Mouse (Mus musculus): ENCODE data around the gene Vmn2r83. TPM values are rescaled to one million over a fixed set of nuclear protein-coding genes. Genes with fewer than 3 reads are reported as not detected.
A peak's percentile ranks its signal among the peaks of the same experiment; 100 is the strongest.

The Vmn2r83 gene
- total and polyA plus RNA-seq, 3 experiments: not detected

- H3K4me3 ChIP-seq (ENCODE audit: control insufficient read depth in 1 of 2, insufficient read depth in 1 of 2, low read depth in 2 of 2, low read length in 2 of 2): no peak overlapping the region
- H3K9me3 ChIP-seq (replicated peaks; ENCODE audit: insufficient read depth, low read length): no peaks in the 10 kb centered on the region
- TF ChIP-seq RAD21 (IDR thresholded peaks at IDR 0.05; ENCODE audit: low read depth, low read length): peak; percentile 15
- TF ChIP-seq GATA1 (IDR thresholded peaks at IDR 0.05; ENCODE audit: low read depth, low read length): no peak
- TF ChIP-seq TBP (IDR thresholded peaks at IDR 0.05; ENCODE audit: low read depth, low read length): no peak
- TF ChIP-seq NELFE (IDR thresholded peaks at IDR 0.05; ENCODE audit: low read depth, low read length): no peak
- TF ChIP-seq GABPA (IDR thresholded peaks at IDR 0.05; ENCODE audit: low read depth, low read length): no peak
- TF ChIP-seq BHLHE40 (IDR thresholded peaks at IDR 0.05; ENCODE audit: borderline replicate concordance, low read depth, low read length): no peak
- TF ChIP-seq ETS1 (IDR thresholded peaks at IDR 0.05; ENCODE audit: low read depth, low read length): no peak
- TF ChIP-seq MXI1 (IDR thresholded peaks at IDR 0.05; ENCODE audit: low read depth, low read length): no peak
- TF ChIP-seq UBTF (IDR thresholded peaks at IDR 0.05; ENCODE audit: borderline replicate concordance, insufficient read depth, low read depth, low read length): no peak
- no peak for TF ChIP-seq POLR2A (IDR thresholded peaks at IDR 0.05; ENCODE audit: control insufficient read depth in 1 of 2, insufficient read depth in 1 of 2, low read depth in 1 of 2, low read length in 2 of 2, poor library complexity in 1 of 2)
- peak; percentile 21 to 55 (median 48); a peak in 5 of 6 replicates for TF ChIP-seq CTCF (IDR thresholded peaks at IDR 0.05 in 2 of 3, conservative IDR thresholded peaks at IDR 0.05 in 1 of 3; ENCODE audit: control insufficient read depth in 1 of 3, insufficient read depth in 1 of 3, low read depth in 2 of 3, low read length in 3 of 3, poor library complexity in 1 of 3, severe bottlenecking in 1 of 3)
- TF ChIP-seq SMC3 (IDR thresholded peaks at IDR 0.05; ENCODE audit: low read depth, low read length): peak; percentile 31
- no peak for TF ChIP-seq USF2 (IDR thresholded peaks at IDR 0.05; ENCODE audit: borderline replicate concordance in 1 of 2, insufficient read depth in 1 of 2, low read depth in 1 of 2, low read length in 2 of 2)
- H3K36me3 ChIP-seq (ENCODE audit: control insufficient read depth in 1 of 2, insufficient read depth in 2 of 2, low read length in 2 of 2): no peaks in the 10 kb centered on the region
- H3K27ac ChIP-seq (ENCODE audit: control insufficient read depth, low read depth, low read length): no peak overlapping the region
- peak; percentile 38 for DNase-seq (ENCODE audit: low read depth, low spot score)
- no peaks in the 10 kb centered on the region for H3K79me2 ChIP-seq (ENCODE audit: control insufficient read depth, insufficient read depth, low read length, poor library complexity)
- no peaks in the 10 kb centered on the region for H3K4me1 ChIP-seq (ENCODE audit: control insufficient read depth in 1 of 2, insufficient read depth in 2 of 2, low read length in 2 of 2)
- H3K9ac ChIP-seq (ENCODE audit: control insufficient read depth, low read depth, low read length, poor library complexity, severe bottlenecking): no peak overlapping the region
- no peaks in the 10 kb centered on the region for H3K27me3 ChIP-seq (ENCODE audit: control insufficient read depth in 1 of 2, insufficient read depth in 2 of 2, low read length in 2 of 2)
Observed at GRCm38 (mm10) chr10:79528081-79528480, 59.5 kb downstream of the Vmn2r83 start.

- no peaks in the 10 kb centered on the region; a peak in 1 of 4 replicates for H3K4me1 ChIP-seq (ENCODE audit: control insufficient read depth in 1 of 2, insufficient read depth in 2 of 2, low read length in 2 of 2)
- H3K27ac ChIP-seq (ENCODE audit: control insufficient read depth, low read depth, low read length): no peak overlapping the region
- DNase-seq (ENCODE audit: low read depth, low spot score): no peak
- TF ChIP-seq CHD2 (IDR thresholded peaks at IDR 0.05; ENCODE audit: low read length): no peak
- H3K27me3 ChIP-seq (ENCODE audit: control insufficient read depth in 1 of 2, insufficient read depth in 2 of 2, low read length in 2 of 2): no peaks in the 10 kb centered on the region
- H3K9me3 ChIP-seq (replicated peaks; ENCODE audit: insufficient read depth, low read length): no peaks in the 10 kb centered on the region
- H3K36me3 ChIP-seq (ENCODE audit: control insufficient read depth in 1 of 2, insufficient read depth in 2 of 2, low read length in 2 of 2): 0 out of 4 replicates have a peak, but pooled peaks cover 0 to 3% of the 10 kb centered on the region in 2 experiments
- H3K9ac ChIP-seq (ENCODE audit: control insufficient read depth, low read depth, low read length, poor library complexity, severe bottlenecking): no peak overlapping the region
- no peaks in the 10 kb centered on the region; the same call in 1 of the 2 replicates for H3K79me2 ChIP-seq (ENCODE audit: control insufficient read depth, insufficient read depth, low read length, poor library complexity)
- no peak overlapping the region for H3K4me3 ChIP-seq (ENCODE audit: control insufficient read depth in 1 of 2, insufficient read depth in 1 of 2, low read depth in 2 of 2, low read length in 2 of 2)
Observed at GRCm38 (mm10) chr10:79530241-79530640, 61.7 kb downstream of the Vmn2r83 start.

DNA sequence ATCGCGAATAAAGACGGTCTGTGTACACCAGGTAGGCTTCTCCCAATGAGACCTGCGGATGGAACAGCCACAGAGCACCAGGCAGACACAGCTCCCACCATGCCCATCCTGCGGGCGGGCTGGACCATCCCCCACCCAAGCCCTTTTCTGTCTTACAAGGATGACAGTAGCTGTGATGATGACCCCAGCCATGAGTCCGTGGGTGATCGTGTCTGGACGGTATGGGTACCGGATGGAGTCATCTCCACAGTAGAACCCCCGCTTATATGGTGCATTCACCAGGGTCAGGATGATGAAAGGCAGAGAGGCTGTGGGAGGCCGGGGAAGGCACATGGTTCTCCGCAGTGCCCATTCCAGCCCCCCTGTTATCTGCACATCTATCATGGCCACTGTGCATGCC, 62.2 kb downstream of the Vmn2r83 start:
- Histone ChIP-seq H3K4me3 (ENCODE audit: control insufficient read depth in 1 of 2, insufficient read depth in 1 of 2, low read depth in 2 of 2, low read length in 2 of 2) (no peak overlapping the region), H3K9me3 (replicated peaks; ENCODE audit: insufficient read depth, low read length) (no peaks in the 10 kb centered on the region), H3K9ac (ENCODE audit: control insufficient read depth, low read depth, low read length, poor library complexity, severe bottlenecking) (no peak overlapping the region), H3K4me1 (ENCODE audit: control insufficient read depth in 1 of 2, insufficient read depth in 2 of 2, low read length in 2 of 2) (no peaks in the 10 kb centered on the region; a peak in 1 of 4 replicates), H3K36me3 (ENCODE audit: control insufficient read depth in 1 of 2, insufficient read depth in 2 of 2, low read length in 2 of 2) (0 out of 4 replicates have a peak, but pooled peaks cover 0 to 3% of the 10 kb centered on the region in 2 experiments), H3K79me2 (ENCODE audit: control insufficient read depth, insufficient read depth, low read length, poor library complexity) (no peaks in the 10 kb centered on the region; the same call in 1 of the 2 replicates), H3K27ac (ENCODE audit: control insufficient read depth, low read depth, low read length) (no peak overlapping the region), H3K27me3 (ENCODE audit: control insufficient read depth in 1 of 2, insufficient read depth in 2 of 2, low read length in 2 of 2) (no peaks in the 10 kb centered on the region)
- DNase-seq (ENCODE audit: low read depth, low spot score): no peak
- TF ChIP-seq GATA1 (IDR thresholded peaks at IDR 0.05; ENCODE audit: low read depth, low read length) (no peak), UBTF (IDR thresholded peaks at IDR 0.05; ENCODE audit: borderline replicate concordance, insufficient read depth, low read depth, low read length) (no peak), POLR2A (IDR thresholded peaks at IDR 0.05; ENCODE audit: control insufficient read depth in 1 of 2, insufficient read depth in 1 of 2, low read depth in 1 of 2, low read length in 2 of 2, poor library complexity in 1 of 2) (no peak), ZMIZ1 (IDR thresholded peaks at IDR 0.05; ENCODE audit: low read depth, low read length) (no peak), RCOR1 (IDR thresholded peaks at IDR 0.05; ENCODE audit: low read depth, low read length) (no peak), MAZ (IDR thresholded peaks at IDR 0.05; ENCODE audit: low read depth, low read length) (no peak), TBP (IDR thresholded peaks at IDR 0.05; ENCODE audit: low read depth, low read length) (no peak), ZNF384 (IDR thresholded peaks at IDR 0.05; ENCODE audit: low read depth, low read length) (no peak), KAT2A (conservative IDR thresholded peaks at IDR 0.05; ENCODE audit: low read depth, low read length) (no peak), HCFC1 (IDR thresholded peaks at IDR 0.05; ENCODE audit: low read depth, low read length) (no peak), BHLHE40 (IDR thresholded peaks at IDR 0.05; ENCODE audit: borderline replicate concordance, low read depth, low read length) (no peak), ZKSCAN1 (IDR thresholded peaks at IDR 0.05; ENCODE audit: low read depth, low read length) (no peak), MEF2A (IDR thresholded peaks at IDR 0.05; ENCODE audit: extremely low read depth, insufficient replicate concordance, low read depth, low read length, poor library complexity, severe bottlenecking) (no peak), MAFK (IDR thresholded peaks at IDR 0.05; ENCODE audit: borderline replicate concordance, low read depth, low read length) (no peak), NRF1 (IDR thresholded peaks at IDR 0.05; ENCODE audit: insufficient read depth, low read depth, low read length, poor library complexity, severe bottlenecking) (no peak)
